Mouse (Mus musculus) telencephalon, adult 2 months (tissue): ENCODE data around the gene Ambra1.
A peak's percentile ranks its signal among the peaks of the same experiment; 100 is the strongest.

Experiments
- DNase-seq: peaks from one replicate; pipeline ENCODE4 v3.0.0-alpha.2; 2011; ENCODE audit warnings: low read depth, low spot score

Ambra1 gene

DNA sequence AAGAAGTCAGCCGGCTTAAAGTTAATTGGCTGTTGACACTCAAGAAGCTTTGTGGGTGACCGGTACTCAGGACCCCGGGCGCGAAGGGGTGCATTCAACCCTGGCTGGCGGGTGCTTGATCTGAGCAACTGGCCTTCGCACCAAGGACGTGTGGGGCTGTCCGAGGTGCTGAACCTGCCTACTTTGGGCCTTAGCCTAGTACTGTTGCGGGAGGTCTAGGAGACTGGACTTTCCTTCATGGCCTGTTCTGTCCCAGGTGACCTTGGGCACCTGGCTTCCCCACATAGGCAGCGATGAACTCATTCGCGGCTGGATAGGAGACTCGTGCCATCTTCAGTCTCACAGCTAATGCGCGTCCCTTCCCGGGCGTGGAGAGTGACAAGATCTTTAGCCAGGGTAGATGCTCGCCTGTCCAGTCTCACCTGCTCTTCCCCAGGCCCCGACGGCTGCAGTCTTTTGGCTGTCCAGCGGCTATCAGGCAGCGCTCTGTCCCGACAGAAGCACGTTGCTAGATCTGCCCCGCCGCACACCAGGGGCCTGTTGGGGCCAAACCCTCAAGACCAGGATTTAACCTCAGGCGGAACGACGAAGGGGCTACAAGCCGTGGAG is 191.4 kb downstream of the Ambra1 start:
- DNase-seq: no peak

GRCm38 (mm10) chr2:91921790-91922570 is 192.0 kb downstream of the Ambra1 start:
- DNase-seq: no peak

- no peak for DNase-seq
Observed at GRCm38 (mm10) chr2:91922586-91923414, 192.9 kb downstream of the Ambra1 start.

DNA sequence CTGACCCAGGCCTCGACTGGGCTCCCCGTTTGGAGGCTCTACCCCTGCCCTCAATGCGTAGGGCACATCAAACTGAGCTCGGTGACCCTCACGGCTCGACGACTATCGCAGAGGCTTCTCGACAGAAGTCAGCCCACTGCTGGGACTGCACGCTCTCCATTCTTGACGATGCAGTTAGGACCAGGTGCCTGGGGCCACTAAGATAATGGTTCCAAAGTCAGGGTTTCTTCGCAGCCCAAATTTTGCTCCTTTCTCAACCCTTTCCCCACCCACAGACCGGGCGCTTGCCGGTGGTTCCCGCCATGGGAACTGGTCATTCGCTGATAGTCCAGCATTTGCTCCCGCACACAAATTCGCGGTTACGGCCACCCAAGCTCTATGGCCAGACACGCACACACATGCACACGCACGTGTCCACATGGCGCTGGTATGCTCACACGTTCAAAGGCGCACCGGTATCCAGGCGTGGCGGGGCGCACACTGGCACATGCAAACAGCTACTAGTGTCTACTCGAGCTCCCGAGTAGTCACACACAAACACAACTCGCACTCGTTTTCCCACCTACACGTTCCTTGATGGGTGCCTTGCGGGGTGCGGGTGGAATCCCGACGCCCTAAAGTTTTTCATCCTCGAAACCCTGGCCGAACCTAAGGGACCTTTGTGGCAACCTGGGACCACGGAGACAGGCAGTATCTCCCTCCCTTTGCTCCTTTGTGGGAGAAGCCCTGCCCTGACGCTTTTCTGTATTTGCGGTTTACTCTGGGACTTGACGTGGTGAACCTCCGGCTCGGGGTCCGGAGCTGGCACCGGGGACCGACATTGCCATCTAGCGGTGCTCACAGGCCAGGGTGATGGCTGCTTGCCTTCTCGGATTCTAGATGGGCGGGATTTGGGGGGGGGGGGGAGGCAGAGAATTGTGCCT is 193.7 kb downstream of the Ambra1 start:
- DNase-seq: no peak

DNA sequence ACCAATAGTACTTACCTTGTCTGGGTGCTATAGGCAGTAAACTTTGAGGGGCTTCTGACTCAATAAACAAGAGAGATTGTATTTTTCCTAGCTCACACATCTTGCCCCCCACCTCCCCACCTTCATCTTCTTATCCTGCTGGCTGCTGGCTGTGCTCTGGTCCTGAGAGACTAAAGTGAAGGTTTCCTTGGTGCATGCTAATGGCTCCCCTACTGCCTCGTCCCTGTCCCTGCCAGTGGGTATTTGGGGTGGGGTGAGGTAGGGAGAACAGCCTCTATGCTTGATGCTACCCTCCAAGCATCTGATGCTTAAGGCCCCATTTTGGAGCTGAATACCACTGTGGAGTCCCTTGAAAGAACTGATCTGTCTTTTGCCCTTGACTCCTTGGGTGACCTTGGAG is 194.8 kb downstream of the Ambra1 start:
- no peak for DNase-seq

DNA sequence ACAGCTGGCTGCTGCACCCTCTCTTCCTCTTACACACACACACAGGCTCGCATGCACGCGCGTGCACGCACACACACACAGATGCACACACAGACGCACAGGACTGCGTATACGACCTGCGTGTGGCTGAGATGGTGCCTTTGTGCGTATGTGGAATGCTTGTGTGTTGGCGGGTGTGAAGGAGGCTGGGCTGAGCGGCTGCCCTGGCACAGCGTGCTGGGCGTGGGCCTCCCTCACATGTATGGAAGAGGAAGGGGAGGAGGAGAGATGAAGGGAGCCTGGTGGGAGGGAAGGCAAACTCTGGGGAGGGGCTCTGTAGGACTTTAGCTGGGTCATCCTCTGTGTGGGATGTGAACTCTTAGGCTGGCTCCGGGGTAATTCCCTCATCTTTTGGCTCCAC is 195.5 kb downstream of the Ambra1 start:
- peak; percentile 72 for DNase-seq

GRCm38 (mm10) chr2:91926949-91927348 is 197.0 kb downstream of the Ambra1 start, which contains the start of gene Chrm4:
TSS of gene Chrm4 (plus strand) at chr2:91927249.
- no peak for DNase-seq

DNA sequence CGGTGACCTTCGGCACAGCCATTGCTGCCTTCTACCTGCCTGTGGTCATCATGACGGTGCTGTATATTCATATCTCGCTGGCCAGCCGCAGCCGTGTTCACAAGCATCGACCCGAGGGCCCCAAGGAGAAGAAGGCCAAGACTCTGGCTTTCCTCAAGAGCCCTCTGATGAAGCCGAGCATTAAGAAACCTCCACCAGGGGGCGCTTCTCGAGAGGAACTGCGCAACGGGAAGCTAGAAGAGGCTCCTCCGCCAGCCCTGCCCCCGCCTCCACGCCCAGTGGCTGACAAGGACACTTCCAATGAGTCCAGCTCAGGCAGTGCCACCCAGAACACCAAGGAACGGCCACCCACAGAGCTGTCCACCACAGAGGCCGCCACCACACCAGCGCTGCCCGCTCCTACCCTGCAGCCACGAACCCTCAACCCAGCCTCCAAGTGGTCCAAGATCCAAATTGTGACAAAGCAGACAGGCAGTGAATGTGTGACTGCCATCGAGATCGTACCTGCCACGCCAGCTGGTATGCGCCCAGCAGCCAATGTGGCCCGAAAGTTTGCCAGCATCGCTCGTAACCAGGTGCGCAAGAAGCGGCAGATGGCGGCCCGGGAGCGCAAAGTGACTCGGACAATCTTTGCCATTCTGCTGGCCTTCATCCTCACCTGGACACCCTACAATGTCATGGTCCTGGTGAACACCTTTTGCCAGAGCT is 198.0 kb downstream of the Ambra1 start:
- DNase-seq: no peak

GRCm38 (mm10) chr2:91928534-91929350 is 198.8 kb downstream of the Ambra1 start:
- no peak for DNase-seq

DNA sequence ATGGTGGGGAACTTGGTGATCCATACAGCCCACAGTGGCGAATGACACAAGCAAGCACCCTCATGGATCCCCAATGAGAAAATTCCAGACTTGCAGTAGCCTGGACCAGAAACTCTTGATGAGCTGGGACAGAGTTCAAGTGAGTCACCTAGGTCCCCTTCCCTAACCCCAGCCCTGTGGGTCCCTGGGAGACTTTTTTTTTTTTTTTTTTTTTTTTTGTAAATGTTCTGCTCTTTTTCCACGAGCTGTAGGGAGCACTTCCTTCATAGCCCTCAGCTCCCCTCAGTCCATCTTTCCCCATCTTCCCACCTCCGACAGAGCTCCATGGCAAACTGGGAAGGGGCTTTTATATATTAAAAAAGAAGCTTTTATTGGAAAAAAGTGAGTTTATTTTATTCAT is 199.5 kb downstream of the Ambra1 start:
- no peak for DNase-seq

DNA sequence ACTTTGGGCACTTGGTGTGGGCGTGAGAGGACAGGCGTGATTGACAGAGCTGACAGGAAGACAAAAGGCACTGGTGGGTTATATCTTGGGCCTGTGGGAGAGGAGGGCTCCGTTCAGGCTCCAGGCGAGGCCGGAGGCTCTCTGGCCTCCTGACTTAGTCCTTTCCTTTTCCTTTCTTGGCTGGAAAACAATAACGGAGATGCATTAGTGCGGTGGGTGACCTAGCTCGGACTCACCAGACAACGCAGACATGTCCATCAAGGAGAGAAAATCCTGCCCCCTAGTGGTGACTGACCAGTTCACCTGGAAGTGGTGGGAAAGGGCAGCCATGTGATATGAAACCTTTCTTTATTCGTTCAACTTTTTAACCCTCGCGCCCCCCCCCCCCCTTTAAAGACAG is 200.0 kb downstream of the Ambra1 start:
- no peak for DNase-seq

- DNase-seq: no peak
Observed at GRCm38 (mm10) chr2:91930761-91931291, 200.9 kb downstream of the Ambra1 start.

DNA sequence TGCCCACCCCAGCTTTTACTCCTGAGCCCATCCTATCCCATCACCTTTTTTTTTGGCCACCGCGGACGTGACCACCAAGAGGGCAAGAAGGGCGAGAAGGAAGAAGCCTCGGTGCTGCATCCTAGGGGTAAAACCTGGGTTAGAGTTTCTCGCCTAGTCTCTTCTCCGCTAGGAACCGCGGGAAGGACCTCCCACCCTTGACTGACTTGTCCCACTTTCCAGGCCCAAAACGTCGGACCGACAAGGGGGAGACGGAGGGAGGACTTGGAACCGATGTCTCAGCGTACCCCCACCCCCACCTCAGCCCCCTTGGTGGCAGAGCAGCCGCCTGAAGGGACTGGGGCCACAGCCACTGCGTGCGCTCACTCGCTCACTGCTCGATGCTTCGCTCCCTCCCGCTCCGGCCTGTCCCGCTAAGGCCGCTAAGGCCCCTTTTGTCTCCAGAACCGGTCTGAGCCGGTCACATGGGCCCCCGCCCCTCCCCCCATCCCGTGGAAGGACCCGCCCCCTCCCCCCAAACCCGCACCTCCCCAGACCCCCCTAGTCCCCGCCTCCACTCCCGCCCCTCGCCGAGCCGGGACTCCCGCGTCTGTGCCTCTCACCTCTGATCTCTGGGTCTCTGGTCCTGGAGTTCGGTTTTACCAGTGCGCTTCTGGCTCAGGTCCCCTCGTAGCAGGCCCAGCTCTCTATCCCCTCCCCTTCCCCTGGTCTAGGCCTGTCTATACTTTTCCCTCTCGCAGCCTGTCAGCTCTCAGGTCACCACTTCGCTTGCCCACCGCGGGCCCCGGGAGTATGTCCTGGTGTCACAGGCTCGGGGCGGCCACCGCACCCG is 201.6 kb downstream of the Ambra1 start:
- DNase-seq: no peak

DNA sequence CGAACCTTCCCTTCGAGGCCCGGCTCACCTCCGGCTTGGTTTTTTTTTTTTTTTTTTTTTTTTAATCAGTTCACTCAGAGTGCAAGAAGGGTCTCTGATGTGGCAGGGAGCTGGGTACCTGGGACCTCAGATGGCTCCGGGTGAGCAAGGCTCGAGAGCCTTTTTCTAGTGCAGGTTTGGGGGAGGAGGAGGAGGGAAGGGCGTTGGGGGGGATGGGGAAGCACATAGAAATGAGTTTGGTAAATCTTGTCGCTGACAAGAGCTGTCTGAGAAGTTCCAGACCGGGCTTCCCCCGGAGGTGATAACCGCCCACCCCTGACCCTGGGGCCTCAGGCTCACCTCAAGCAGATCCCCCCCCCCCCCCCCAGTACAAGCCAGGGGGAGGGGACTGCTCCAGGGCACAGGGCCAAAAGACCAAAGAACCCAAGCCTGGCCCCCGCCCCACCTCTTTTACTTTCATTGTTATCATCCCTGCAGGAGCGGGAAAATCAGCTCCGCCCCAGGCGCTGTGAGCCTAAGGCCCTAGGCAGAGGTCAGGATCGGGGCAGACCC is 202.3 kb downstream of the Ambra1 start, which contains the start of gene Mdk:
TSS of gene Mdk (minus strand) at position 138 of the 552 bp plus-strand sequence.
- DNase-seq: no peak

GRCm38 (mm10) chr2:91932737-91933350 is 202.9 kb downstream of the Ambra1 start:
- no peak for DNase-seq

DNA sequence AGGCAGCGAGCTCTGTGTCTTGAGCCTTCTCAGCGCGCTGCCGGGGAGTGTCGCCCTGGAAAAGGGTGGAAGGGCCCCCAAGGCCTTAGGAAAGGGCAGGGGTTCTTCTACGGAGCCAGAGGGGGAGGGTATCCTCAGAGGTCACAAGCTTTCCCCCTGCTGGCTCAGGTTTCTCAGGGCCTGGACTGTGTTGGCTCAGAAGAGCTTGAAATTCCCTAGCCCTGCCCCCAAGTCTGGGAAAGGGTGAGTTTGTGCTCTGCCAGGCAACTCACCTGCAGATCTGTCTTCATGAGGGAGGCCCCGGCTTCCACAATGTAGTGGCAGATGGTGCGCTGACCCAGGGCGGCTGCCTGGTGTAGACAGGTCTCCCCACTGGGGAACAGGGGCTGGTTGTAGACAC is 203.5 kb downstream of the Ambra1 start:
- DNase-seq: no peak

GRCm38 (mm10) chr2:91934016-91934415 is 204.1 kb downstream of the Ambra1 start:
- no peak for DNase-seq
